Mouse (Mus musculus) T-helper 2 cell (primary cell): Measurements from ENCODE around the gene Zfp827.

Source experiments
- in situ Hi-C: fragments of 300-600 bp; cut with MboI, MseI; formaldehyde crosslinking; loops from one replicate; pipeline ENCODE4 v1.15.1; 2025; ENCODE audit warnings: high pct_unique_total_duplicates

The Zfp827 gene

DNA sequence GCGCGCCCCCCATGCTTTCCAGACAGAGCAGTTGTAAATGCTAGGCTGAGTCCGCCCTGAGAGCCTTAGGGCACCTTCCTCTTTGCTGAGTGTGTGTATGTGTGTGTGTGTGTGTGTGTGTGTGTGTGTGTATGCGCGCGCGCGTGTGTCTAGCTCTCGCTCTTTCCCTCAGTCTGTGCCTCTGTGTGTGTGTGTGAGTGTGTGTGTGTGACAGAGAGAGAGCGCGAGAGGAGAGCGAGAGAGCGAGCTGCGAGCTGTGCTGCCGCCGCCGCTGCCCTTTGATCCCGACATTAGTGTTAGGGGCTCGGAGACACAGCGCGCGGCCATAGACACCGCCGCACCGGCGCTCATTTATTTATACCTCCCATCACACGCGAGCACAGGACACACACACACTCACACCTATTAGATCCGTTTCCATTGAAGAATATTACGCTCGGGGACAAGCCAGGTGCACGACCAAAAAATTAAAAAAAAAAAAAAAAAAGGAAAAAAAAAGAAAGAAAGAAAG, at the start of gene Zfp827:
TSS of gene Zfp827 (plus strand) at position 461 of the 511 bp plus-strand sequence.
- in situ Hi-C loops: no loop called here

DNA sequence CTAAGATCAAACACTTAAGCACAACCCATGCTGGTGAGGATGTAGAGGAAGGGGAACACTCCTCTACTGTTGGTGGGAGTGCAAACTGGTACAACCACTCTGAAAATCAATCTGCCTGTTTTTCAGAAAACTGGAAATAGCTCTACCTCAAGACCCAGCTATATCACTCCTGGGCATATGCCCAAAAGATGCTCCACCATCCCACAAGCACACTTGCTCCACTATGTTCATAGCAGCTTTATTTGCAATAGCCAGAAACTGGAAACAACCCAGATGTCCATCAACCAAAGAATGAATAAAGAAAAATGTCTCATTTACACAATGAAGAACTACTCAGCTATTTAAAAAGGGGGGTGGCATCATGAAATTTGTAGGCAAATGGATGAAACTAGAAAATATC, 23.9 kb upstream of the Zfp827 start:
- in situ Hi-C loops: no loop called here

DNA sequence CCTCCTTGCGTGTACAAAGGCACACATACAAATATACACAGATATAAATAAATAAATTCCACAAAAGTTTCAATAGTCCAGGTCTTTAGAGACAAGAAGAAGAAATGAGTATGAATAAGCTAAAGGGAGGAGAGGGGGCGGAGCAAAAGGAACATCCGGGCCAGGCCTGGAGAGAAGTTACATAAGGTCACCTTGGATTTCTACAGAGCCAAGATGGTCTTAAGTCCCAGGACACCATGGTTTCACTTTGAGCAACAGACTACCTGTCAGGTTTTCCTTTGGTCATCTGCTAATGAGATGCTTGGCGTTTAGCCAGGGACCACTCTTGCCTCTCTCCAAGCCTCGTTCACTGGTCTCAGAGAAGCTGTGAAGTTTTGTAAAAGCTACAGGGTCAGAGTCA, 13.2 kb upstream of the Zfp827 start:
- in situ Hi-C loops: no loop called here

DNA sequence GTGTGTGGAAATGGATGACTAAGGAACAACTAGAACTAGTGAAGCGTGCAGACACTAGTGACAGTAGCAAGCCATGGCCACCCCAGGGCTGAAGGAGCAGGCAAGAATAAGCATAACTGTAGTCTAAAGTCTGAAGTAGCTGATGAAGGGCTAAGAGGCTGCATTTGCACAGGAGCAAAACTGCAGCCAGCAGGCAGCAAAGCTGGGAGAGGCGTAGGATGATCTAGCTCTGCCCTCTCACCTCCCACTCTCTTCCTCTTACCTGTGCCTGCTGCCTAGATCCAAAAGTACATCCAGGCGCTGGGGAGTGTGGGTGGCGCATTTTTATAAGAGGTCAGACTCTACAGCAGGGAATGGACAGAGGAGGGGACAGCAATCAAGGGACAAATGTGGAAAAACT, 12.2 kb upstream of the Zfp827 start:
- in situ Hi-C loops: no loop called here

DNA sequence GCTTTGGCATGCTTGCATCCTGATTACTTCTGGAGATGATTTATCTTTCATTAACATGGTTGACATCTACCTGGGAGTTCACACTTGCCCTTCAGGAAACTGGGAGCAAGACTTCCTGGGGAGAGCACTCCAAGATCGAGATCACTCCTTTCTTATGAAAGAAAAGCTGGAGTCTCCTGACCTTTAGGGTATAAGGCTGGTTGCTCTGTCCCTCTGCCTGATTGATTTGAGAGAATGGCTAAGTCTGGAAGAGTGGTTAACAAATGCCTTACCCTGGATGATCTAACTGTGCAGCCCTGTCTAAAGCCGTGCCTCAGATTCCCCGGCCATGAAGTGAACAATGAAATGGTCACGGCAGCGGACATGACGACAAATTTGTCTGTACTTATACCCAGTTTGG, 11.7 kb upstream of the Zfp827 start:
- in situ Hi-C loops: no loop called here

DNA sequence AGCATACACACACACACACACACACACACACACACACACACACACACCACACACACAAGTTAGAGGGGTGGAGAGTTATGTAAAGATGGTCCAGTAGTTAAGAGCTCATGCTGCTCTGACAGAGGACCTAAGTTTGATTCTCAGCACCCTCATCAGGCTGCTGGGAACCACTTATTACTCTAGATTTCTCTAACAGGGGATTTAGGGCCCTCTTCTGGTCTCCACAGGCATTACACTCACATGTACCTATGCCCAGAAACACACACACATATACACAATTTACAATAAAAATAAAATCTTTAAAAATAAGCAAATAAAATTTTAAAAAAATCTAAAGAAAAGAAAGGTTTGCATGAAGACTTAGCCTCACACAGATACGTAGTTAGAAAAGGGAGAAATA, 4.3 kb upstream of the Zfp827 start:
- in situ Hi-C loops: no loop called here

DNA sequence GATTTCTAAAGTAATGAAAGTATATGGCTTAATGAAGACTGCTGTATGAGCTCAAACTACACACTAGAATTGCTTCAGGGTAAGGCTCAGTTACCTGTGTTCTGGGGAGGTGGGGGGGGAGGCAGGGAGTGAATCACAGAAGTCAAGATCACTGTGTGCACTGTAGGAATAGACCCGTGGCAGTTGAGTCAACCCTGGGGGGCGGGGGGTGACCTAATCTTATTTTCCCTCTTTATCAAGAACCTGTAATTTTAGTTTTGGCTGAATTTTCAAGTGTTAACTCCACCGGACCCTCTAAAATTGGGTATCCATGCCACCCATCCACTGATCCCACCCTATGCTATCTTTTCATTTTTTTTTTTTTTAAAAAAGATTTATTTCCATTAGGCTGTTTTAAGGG, 918 bp upstream of the Zfp827 start:
- in situ Hi-C loops: no loop called here

DNA sequence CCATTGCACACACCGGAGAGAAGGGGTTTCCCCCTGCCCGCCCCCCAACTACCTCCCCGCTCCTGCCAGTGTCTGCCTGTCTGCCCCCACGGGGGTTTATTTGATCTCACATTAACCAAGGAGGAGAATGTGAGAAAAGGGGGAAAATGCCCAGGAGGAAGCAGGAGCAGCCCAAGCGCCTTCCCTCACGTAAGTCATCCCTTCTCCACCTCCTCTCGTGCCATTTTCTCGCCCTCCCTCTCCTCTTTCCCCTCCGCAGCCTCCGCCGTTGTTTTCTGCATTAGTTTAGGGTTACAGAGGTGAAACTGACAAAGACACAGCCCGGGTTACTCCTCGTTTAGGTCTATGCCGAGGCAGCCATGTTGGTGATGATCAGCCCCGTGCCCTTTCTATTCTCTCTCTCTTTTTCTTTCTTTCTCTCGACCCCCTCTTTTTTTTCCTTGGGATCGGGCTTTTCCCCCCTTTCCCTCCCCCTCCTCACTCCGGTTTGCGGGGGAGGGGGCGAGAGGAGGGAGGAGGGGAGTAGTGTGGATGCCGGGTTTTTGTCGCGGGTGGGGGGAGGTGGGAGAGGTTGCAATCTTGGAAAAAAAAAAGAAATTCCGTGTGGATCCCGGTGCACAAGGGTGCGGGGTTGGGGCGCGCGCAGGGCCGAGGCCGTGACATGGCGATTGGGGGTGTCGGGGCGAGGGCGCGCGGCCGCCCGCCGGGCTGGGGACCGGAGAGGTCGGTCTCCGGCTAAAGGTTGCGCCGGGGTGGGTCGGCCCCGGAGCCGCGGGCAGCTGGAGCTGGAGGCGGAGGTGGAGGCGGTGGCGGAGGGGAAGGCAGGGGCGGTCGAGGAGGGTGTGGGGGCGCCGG, 531 bp downstream of the Zfp827 start:
- in situ Hi-C loops: no loop called here

DNA sequence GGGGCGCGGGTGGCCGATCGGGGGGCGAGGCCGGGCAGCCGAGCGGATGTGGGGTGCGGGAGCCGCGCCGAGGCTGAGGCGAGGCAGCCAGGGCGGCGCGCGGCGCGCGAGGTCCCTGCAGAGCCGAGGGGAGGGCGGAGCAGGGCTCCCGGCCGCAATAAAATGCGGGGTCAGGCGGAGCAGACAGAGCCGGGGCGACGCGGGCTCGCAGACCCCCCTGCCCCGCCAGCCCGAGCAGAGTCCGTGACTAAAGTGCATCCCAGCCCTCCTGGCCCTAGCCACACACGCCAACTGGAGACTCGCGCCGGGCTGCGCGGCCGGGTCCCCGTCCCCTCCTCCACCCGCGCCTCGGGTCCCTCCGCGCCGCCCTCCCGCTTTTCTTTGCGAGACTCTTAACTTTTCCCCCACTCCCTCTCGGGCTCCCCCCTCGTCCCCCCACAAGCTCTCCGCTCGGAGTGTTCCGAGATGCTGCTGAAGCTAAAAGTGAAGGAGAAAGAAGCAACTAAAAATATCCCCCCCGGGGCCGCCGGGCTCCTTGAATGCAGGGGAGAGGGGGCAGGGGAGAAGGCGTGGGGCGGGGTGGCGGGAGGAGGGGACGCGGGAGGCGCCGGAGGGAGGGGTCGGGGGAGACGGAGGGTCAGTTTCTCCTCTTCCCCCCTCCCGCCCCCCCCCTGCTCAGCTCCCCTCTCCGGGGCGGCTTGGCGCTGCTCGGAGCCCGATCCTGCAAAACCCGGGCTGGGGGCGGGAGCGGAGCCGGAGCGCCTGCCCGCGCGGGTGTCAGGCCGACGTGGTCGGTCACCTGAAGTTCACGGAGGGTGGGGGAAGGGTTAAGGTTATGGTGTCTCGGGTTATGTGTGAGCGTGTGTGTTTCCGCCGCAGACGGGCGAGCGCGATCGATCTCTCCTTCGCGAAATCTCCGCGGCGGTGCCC, 1.4 kb downstream of the Zfp827 start:
- in situ Hi-C loops: no loop called here

DNA sequence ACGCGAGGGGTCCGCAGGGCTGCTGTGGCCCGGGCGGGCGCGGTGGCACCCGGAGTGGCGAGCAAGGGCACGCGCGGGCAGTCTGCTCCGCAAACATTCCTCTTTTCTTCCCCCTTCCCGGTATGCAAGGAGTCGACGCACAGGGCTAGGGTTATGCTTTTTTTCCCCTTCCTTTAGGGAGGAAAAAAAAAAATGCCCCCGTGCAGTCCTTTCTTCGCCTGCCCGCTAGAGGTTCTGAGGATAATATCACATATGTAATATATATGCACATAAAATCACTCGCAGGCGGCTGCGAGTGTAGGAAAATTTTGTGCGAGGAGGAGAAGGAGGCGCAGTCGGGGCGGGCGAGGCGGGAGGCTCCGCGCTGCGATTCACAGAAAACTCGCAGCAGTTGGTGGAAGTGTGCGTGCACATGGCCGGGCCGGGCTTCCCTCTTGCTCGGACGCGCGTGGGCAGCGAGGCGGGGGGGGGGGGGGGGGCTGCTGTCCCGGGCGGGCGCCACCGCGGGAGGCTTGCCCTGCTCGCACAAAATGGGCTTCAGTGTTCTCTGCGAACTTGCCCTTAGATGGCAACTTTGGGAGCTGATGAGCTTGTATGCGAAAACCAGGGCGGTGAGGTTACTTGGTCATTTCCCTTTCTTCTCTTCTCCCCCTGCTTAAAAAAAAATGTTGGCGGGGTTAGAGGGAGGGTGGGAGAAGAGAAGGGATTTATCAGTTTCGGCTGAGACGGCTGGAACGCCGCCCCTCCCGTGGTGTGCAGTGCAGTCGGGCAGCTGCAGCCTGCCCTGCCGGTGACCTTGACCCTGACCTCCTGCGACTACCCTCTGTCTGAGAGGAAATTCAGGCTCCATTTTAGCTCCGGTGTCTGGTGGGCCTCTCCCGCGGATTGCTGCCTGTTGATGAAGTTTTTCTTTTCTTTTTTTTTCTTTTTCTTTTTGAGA, 2.4 kb downstream of the Zfp827 start:
- in situ Hi-C loops: no loop called here

DNA sequence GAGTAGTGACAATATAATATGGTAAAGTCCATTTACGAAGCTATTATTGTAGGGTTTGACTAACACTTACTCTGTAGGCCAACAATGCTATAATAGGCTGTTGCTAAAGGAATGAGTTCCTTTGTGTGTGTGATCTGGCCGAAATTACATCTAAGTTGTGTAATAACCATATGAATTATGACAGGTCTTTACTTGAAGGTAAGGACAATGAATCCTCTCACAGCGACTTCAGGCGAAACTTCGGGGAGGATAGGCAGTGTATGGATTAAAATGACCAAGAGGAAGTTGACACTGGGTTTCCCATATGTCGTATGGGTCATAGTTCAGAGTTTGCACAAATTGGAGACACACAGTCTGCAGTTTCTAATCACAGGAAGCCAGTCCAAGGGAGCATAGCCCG, 9.3 kb downstream of the Zfp827 start:
- in situ Hi-C loops: no loop called here

DNA sequence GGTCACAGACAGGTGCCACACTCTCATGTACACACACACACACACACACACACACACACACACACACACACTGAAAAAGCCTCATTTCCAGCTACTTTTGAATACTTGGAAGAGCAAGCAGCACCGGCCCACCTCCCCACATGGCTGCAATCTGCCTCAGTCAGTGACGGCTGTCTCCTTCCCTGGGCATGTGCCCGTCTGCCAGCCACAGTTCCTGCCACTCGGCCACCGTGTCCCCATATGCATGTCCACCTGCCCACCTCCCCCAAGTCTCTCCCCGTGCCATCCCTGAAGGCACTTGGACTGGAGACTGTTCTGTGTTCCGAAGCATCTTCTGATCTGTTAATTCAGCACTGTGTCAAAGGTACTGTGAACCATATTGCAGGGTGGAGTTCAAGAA, 9.8 kb downstream of the Zfp827 start:
- in situ Hi-C loops: no loop called here

DNA sequence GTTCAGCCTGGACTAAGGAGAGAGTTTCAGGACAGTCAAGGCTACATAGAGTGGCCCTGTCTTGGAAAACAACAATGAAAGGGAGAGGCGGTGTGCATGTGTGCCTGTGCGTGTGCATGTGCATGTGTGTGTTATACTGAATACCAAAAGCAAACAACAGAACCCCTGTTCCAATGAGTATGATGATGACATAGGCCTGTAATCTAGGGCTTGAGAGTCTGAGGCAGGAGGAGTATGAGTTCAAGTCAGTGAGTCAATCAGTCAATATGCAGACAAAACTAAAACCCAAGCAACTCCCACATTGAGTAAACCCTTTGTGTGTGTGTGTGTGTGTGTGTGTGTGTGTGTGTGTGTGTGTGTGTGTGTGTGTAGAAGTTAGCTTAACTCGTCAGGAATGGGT, 13.2 kb downstream of the Zfp827 start:
- in situ Hi-C loops: no loop called here

DNA sequence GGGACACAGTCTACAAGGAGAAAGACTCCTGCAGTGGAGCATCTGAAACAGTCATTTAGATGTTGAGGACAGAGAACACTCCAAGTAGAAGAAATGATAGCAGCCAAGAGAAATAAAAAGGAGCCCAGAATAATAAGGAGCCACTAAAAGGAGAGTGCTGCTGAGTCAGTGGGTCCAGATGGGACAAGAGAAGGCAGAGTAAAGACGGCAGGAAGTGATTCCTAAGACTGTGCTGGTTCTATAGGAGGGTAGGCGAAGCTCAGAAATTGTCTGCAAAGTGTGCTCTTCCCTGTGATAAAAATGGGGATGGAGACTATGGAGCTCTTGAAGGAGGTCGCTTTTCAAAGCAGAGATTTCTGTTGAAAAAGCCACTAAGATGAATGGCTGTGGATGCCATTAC, 14.0 kb downstream of the Zfp827 start:
- in situ Hi-C loops: no loop called here

DNA sequence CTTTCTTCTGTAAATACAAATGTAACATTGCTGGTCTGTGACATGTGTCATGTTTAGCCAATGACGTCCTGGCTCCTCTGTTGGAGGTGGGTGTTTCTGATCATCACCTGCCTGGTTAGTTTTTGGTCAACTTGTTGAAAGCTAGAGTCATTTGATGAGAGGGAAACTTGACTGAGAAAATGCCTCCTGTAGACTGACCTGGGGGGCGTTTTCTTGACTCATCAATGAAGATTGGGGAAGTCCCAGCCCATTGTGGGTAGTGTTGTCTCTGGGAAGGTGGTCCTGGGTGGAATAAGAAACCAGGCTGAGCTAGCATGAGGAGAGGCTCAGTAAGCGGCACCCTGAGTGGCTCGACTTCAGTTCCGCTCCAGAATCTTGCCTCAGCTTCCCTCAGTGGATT, 16.4 kb downstream of the Zfp827 start:
- in situ Hi-C loops: no loop called here

DNA sequence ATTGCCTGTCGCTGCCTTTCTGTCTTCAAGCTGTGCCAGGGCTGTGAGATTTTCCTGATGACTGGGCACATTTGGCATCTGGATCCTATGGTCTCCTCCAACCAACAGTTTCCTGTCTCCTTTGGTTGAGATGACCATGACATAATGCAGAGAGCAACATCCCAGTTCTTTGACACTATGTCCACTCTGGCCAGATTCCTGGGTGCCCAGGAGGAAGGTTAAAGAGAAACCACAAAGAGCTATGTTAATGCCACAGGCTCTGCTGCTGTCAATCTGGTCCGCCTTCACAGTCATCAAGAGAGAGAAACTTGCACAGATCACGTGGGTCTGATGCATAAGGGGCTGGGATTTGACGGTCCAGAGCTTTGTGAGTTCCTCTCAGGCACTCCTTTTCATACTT, 18.4 kb downstream of the Zfp827 start:
- in situ Hi-C loops: no loop called here

DNA sequence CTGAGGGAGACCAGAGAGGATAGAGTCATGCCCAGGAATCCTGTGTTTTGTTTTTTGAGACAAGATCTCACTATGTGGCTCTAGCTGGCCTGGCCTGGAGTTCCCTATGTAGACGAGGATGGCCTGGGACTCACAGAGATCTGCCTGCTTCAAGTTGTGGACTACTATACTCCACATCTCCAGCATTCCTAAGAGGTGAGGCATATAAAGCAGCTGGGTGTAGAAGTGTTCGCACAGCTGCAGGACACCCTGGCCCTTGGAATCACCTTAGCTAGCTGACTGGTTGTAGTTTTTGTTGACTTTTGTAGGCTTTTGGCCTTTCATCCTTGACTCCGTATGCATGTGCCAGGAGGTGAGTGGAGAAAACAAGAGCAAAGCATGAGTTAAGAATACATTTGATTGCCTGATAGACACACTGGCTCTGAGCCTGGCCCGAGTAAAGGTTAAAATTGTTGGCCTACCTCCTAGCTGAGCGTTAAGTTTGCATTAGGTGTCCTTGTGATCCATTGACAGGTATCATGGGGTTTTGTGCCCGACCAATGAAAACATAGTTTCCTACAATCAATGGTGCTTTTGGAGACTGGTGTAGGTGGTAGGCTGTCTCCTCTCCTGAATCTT, 20.3 kb downstream of the Zfp827 start:
- in situ Hi-C loops: no loop called here

DNA sequence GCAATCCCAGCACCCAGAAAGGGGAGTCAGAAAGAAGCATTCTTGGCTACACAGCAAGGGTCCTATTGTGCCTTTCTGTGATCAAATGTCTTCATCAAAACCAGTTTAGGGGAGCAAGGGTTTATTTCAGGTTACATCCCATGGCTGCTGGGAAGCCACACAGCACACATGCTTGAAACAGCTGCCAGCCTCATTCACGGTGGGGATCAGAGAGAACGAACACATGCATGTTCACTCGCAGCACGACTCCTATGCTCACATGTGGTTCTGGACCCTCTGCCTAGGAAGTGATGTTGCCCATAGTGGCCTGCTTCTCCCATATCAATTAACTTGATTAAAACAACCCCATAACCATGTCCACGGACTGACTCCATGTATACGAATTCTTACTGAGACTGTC, 26.0 kb downstream of the Zfp827 start:
- in situ Hi-C loops: loop anchor here (10.0 kb wide), 1 partner anchor 1549 kb away; no protein-coding TSS in a partner anchor

DNA sequence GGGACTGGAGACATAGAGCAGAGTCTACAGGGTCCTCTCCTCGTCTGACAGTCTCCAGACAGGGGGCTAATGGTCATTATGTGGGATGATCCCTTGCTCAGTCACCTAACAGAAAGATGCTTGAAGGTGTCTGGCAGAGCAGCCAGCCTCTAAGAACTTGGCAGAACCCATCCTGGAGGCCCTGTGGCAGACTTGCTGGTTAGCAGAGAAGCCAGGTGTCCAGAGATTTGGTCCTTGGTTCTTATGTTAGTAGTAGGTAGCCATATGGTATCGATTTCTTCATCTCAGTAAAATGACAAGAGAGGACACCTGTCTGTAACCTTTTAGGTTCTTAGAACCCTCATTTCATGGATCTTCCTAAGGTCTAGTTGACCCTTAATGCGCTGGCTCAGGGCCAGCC, 28.9 kb downstream of the Zfp827 start:
- in situ Hi-C loops: loop anchor here (10.0 kb wide), 1 partner anchor 1552 kb away; no protein-coding TSS in a partner anchor

DNA sequence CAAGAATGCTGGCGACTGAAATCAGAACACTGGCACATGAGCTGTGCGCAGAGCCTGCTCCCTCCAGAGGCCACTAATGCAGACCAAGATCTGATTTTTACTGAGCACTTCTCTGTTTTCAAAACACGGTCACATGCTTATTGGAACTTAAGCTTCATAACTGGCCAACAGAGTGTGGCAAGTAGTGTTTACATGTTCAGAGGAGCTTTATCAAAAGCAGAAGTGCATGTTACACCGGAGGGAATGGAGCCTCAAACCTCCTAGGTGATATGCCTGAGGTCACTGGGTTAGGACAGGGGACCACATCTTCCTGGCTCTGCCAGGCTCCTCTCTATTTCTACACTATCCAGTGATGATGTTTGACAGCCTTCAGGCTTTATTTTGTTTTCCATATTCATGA, 31.1 kb downstream of the Zfp827 start:
- in situ Hi-C loops: loop anchor here (10.0 kb wide), 1 partner anchor 1555 kb away; no protein-coding TSS in a partner anchor
